Mouse (Mus musculus) CH12F3 (cell line): ENCODE measurements around the gene Gzf1.

ENCODE experiments used
- in situ Hi-C: fragments of 300-500 bp; cut with MboI; formaldehyde crosslinking; loops from 2 replicates; pipeline ENCODE4 v1.14.3; 2020; ENCODE audit warnings: low sequenced_read_pairs

Gzf1 gene

DNA sequence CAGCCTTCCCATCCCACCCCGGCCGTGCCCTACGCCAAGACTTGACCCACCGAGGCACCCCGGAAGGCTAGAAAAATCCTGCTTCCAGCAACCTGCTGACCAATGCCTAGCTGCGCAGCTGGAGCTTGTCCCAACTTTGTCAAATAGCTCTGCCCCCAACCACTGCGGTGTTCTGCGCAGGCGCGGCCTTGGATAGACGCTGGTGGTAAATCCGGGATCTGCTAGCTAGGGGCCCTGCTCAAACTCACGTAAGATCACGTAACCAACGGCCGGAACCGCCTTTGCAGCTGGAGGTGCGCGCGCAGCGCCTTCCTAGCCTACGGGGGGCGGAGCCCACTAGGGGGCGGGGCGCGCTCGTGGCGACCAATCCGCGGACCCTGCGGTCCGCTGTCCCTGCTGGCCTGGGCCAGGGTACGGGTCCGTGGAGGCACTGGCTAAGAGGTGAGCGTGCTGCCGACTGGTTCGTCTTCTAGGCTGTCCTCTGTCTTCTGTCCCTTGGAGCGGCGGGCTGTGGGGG lies at the start of gene Gzf1:
Gene Gzf1 (plus strand): TSS at position 249 of the 517 bp plus-strand sequence.
- in situ Hi-C loops = no loop called here

DNA sequence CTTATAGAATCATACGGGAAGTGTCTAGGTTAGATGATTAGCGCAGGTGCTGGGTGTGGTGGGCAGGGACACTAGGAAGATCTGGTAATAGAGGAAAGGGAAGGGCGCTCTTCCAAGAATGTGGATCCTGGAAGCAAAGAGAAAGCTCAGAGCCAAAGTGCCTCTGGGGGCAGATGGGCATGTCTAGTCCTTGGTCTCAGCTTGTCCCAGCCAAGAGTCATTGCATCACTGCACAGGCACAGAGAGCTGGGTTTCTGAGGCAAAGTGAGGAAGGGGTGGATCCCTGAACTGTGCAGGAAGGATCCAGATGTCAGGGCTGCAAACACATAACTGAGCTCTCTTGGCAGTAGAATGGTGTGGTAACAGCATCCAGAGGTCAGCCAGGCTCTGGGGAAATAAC lies 49.2 kb upstream of the Gzf1 start:
- in situ Hi-C loops = no loop called here

DNA sequence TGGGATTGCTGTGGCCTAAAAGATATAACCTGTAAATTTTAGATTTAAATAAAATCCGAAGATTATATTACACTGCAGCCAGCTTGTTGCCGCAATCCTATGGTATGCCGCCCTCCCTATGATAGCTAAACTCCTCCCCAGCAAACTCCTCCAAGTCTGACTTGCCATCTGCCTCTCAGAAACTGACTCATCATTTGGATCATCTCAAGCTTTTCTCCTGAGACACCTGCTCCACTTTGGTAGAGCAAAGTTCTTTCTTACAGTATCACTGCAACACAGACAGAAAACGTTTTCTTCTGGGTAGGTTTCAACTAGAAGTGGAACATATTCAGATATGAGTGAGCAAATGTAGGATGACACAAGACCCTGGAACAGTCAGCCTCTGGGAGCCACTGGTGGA lies 46.4 kb upstream of the Gzf1 start:
- in situ Hi-C loops = no loop called here

DNA sequence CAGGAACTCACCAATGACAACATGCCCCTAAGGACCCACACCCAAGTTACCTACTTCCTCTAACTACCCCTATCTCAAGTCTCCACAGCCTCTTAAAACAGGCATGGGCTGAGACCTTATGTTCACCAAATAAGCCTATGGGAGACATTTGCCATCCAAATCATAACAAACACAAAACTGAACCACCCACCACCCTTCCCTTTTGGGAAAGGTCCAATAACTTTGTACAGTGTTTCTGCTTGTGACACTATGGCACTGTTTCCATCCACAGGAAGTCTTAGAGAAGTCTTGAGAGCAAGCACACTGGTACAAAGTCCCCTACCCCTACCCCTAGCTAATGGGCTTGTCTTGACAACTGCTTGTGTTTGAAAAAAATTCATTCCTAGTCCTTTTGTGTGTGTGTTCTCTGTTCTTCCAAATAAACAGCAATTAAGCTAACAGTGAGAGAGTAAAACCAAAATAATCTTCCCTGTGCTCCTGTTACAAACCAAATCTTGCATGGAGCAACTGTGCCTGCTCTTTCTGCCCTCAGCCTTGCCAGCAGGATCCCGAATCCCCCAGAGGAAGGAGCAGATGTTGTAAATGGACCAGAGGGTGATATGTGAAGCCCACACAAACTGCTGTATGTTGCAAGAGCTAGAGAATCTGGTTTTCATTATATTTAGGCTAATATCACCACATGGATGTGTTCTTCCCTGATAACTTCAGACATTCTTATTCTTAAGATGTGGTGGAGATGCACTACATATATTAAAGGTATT lies 38.0 kb upstream of the Gzf1 start:
- in situ Hi-C loops = no loop called here

DNA sequence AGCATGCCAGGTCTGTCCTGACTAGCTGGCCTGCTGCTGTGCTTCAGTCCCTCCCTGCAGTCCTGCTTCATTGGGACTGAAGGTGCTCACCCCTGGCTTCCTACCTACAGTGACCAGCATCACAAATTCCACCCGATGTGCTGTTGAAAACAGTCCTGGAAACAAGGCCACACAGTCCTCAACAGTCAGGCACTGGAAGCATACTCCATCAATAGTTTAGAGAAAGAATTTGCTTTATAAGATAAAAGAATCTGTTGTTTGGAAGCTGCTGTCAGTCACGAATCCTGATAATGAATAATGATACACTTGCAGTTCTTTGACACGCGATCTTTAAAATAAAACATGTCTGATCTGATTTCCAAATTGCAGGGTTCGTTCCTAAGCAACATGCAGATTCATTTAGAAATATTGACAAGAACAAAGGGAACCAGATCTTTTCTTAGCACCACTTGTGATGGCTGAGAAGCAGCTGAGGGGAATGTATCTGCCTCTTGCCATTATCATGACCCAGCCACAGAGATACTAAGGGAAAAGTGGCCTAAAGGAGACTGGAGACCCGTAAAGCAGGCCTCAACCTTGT lies 36.3 kb upstream of the Gzf1 start:
- in situ Hi-C loops = no loop called here

DNA sequence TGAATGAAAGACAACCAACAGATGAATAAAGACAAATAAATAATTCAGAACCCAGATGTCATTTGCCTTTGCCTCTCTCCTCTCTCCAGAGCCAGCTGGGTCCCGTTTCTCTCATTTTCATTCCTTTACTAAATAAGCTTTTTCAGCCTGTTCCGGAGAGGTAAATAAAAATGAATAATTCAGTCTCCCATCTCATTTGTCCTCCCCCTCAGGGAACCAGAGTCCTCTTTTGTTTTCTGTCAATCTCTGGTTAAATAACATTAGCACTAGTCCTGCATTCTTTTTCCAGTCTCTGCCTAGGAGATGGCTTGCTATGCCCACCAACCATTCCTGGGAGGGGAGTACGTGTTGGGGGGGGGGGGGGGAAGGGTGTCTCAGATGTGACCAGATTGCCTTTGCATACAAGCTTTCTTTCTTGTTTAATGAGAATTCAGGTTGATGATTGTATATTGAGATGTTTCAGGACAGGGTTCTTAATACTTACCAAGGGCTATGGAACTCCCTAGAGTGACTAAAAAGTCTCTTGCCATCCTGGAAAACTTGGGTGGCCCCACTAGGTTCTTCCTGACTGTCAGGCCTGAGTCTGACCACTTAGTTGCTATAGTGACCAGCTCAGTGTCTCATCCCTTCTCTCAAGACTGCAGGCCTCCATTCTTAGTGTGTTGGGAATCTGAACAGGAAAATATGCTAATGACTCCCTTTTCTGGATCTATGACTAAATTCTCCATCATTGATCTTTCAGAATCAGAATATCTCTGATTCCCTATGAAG lies 30.1 kb upstream of the Gzf1 start:
- in situ Hi-C loops = loop anchor here (25.0 kb wide), 2 partner anchors 263 to 513 kb away; partner anchors contain the start of gene Sstr4

DNA sequence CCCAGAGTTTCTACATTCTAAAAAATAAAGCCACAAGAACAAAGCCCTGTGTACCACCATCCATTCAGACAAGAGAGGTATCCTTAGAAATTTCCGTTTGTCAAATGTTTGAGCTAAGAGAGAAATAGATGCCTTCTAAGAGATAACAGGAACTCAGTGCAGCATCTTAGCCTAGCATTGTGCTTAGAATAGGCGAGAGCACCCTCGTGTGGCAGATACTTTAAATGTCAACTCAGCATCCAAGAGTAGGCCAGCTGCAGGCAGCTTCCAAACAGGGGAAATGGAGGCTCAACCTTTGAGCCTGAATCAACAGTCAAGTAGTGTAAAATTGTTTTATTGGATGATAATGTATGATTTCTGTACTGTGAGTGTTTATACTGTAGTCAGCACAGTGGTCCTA lies 25.9 kb upstream of the Gzf1 start:
- in situ Hi-C loops = loop anchor here (25.0 kb wide), 2 partner anchors 268 to 518 kb away; partner anchors contain the start of gene Sstr4

DNA sequence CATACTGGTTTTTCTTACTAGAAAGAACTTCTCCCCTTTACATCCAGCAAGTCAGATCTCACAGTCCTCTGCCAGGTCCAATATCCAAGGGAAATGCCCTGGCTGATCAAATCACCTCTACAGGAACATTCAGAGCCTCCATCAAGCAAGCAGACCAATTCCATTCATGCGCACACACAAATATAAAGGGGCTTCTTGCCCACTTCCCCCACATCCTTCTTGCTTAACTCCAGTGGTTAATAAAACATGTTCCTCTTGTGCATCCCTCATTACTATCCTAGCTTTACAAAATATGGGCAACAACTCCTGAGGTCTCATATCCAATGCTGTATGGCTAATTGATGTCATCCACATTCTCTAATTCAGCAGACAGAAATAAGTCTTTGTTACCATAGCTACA lies 17.4 kb upstream of the Gzf1 start:
- in situ Hi-C loops = loop anchor here (25.0 kb wide), 2 partner anchors 276 to 526 kb away; partner anchors contain the start of gene Sstr4

DNA sequence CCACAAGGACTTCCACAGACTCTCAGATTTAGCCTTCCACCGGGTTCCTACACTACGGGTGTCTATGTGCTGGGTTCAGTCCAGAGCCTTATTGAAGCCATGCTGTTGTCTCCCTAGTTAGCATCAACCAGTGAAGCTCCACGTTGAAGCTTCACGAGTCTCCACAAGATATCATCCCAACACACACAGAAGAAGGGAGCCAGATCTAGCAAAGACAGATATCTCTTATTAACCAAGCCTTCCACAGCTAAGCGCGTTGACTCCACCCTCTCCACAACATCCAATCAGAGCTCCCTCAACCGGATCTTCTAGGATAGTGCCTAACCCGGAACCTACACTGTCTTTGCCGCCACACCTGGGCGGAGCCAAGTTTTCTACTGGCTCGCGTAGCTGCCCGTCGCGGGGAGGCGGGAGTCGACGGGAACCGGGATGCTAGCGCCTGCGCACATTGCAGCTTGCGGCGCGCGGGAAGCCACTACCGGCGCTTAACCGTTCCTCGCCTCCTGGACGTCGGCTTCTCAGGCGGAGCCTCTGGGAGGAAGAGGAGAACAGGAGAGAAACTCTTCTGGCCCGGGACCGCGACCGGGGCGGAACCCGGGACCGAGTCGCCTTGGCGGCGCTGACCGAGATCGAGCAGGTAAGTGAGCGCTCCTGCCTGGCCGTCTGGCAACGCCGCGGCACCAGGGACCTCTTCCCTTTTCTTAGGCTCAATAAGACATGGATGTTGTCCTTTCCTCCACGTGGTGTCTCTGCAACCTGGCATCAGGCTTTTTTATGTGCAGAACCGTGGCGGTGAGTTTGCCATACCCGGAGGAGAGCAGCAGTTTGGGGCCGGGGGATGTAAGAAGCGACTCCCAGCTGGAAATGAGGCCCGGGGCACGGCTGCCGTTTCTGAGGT lies 8.4 kb upstream of the Gzf1 start, which contains the start of gene Nxt1:
Gene Nxt1 (plus strand): TSS at position 403 of the 898 bp plus-strand sequence.
- in situ Hi-C loops = loop anchor here (25.0 kb wide), 2 partner anchors 285 to 535 kb away; partner anchors contain the start of gene Sstr4

DNA sequence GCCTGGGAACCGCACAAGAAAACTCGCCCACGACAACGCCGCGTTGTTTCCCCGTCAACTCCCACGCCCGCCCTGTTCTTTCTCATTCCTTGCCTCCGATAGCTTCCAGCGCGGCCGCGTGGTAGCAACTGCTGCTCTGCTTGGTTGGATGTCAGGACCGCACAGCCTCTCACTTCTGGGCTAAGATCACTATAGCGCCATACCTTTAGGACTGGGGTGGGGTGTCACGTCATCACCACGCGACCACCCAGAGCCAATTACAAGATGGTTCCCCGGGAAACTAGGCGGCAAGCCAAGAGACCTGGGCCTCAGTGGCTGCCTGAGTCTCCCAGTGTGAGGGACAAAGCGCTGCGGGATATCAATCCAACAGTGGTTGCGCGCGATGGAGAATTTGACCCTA lies 3.0 kb upstream of the Gzf1 start:
- in situ Hi-C loops = no loop called here

DNA sequence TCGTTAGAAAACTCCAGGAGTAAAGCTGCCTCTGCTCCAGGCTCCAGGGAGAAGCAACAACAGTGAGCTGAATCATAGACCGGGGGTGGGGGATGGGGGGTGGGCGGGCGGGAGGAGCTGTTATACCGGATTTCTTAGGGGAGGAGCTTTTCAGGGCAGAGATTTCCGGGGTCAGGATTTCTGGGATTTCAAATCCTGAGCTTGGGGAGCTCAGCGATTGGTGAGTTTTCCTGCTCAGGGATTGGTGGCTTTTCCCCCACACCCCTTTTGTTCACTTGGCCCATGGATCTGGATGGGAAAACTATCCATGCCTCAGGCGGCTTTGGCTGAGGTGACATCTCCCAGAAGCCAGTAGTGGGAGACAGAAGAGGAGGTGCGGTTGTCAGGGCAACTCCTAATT lies 1.5 kb upstream of the Gzf1 start:
- in situ Hi-C loops = no loop called here

DNA sequence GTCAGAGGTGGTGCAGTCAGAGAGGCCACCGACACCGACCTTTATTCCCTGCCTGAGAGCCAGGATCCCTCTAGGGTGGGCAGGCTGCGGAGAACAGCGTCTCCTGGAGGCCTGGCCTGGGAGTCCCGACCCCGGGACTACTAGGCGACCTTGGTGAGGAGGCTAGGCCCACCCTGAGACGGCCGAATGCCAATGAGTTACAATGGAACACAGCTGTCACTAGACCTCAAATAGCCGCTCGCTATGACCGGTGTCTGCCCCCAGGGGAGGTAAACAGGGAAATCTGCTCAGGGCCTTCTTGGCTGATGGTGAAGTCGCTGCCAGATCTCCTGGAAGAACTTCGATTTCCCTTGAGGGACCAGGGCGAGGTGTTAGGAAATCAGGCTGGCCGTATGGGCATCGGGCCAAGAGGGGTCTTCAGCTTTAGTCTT lies 653 bp downstream of the Gzf1 start:
- in situ Hi-C loops = no loop called here

DNA sequence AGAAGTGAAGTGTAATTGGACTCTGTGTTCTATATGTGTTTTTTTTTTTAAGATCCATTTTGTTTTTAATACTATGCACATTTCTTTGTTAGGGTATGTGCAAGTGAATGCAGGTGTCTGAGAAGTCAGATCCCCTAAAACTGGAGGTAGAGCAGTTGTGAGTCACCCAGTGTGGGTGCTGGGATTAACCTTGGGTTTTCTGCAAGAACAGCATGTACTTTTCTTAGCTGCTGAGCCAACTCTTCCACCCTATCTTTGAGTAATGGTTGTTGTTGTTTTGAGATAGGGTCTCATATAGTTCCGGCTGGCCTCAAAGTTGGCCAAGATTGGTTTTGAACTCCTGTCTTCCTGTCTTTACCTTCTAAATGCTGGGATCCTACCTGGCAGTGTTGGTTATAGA lies 2.2 kb downstream of the Gzf1 start:
- in situ Hi-C loops = no loop called here

DNA sequence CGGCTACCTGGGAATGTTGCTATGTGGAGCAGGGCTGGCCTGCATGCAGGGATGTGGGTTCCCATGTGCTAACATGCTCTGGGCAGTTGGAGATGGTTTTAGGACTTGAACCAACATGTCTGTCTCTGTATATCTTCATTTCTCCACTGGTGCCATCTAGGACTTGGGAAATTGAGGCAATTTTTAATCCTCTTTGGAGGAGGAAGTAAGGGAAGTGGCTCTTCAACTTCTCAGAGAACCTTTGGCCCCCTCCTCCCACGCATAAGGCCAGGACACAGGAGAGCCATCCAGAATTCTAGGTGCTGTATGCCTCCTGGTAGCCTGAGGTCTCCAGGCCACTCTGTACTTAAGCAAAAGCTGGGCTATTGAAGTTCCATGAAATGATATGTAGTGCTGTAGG lies 4.1 kb downstream of the Gzf1 start:
- in situ Hi-C loops = no loop called here

DNA sequence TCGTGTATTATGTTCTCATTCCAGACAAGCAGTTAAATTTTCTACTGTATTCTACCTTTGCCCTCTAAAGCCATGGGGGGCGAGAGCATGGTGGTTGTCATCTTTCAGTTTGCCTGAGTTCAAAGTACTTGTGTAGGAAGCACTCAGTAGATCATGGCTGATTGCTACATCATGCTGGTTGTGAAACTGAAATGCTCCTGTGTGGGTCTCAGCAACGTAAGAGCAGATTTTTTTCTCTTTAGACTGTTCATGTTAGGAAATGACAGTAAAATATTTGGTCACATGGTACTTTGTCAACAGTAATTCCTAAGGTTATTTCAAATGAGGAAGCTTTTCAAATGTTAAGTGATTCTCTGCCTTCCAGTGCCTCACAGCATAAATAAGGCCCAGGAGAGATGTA lies 4.9 kb downstream of the Gzf1 start:
- in situ Hi-C loops = no loop called here

DNA sequence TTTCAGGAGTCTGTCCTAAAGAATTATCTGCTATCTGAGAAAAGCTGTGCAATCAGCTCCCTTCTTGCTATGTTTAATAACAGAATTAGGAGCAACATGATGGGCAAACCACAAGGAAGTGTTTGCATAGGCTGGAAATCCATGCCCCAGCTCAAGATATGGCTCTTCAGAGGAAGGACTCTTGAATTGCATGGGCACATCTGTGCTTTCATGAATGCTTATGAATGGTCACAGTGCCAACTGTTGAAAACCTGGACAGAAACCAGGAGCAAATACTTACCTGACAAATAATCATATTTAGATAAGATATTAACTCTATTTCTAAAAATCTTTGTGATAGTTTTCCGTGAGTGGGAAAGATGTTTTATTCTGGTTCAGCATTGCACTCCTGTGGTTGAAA lies 6.0 kb downstream of the Gzf1 start:
- in situ Hi-C loops = no loop called here

DNA sequence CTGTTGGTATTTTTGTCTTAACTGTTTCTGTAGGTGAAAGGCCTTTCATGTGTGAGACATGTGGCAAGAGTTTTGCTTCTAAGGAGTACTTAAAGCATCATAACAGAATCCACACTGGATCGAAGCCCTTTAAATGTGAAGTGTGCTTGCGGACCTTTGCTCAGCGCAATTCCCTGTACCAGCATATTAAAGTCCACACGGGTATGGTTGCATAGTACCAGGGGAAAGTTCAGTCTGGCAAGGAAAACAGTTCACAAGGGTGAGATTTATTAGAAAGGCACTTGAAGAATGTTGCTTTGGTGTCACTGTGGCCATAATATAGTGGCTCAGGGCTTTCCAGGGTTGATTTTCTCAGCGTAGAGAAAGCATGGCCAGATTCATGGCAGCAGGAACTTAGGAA lies 7.1 kb downstream of the Gzf1 start:
- in situ Hi-C loops = no loop called here

DNA sequence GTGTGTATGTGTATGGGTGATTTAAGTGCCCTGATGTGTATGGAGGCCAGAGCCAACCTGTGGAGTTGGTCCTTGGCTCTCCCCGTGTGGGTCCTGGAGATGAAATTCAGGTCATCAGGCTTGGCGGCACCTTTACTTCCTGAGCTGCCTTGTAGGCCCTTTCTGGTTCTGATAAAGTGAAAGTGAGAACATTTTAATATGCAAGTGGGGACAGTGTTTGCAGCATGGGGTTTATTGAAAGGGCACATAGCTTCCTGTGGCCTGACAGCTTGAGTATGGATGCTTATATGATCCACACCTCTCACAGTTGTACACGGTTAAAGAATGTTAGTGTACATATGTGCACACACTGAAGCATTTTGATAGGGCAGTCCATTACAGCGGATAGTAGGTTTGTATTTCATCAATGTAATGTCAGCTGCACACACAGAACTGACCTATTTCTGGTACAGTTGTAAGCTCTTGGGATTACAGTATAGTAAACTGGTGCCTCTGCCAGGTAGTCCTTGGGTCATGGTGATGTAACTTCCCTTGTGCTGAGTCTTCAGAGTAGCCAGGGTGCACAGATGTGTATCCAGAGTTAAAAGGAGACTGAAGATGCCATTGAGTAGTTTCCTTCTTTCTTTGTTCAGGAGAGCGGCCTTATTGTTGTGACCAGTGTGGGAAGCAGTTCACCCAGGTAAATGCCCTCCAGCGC lies 8.8 kb downstream of the Gzf1 start:
- in situ Hi-C loops = no loop called here

DNA sequence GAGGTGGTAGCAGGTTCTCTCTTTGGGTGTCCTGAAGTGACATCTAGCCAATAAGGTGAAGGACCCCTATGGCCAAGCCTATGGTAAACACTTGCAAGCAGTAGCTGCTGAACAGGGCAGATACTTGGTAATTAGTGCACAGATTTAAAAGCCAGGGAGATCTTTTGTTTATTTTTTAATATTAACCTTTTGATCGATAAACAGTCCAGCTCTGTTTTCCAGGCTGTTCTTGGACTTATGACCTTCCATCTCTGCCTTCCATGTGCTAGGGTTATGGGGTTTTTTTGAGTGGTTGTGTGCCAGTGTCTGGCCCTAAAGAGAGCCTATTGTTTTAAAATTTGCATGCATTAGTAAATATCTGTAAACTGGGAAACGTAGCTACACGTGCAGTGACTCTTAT lies 9.5 kb downstream of the Gzf1 start:
- in situ Hi-C loops = no loop called here

DNA sequence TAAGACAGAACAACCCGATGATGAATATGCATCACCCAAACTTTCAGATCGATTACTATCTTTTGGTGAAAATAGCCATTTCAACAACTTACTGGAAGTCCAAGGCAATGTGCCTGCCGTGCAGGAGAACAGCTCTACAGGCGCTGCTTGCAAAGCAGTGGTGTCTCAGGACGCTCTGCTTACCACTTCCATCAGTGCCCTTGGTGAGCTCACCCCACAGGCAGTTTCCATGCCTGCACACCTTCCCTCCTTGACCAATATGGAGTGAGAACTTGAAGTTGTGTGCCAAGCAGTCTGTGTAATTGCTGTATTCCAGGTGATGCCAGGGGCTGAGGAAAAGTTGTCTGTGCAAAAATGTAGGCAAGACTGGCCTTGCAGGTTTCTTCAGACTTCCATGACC lies 10.0 kb downstream of the Gzf1 start:
- in situ Hi-C loops = no loop called here
